8 mouse cellular contexts compared by ENCODE assay signal in the genomic region with DNA sequence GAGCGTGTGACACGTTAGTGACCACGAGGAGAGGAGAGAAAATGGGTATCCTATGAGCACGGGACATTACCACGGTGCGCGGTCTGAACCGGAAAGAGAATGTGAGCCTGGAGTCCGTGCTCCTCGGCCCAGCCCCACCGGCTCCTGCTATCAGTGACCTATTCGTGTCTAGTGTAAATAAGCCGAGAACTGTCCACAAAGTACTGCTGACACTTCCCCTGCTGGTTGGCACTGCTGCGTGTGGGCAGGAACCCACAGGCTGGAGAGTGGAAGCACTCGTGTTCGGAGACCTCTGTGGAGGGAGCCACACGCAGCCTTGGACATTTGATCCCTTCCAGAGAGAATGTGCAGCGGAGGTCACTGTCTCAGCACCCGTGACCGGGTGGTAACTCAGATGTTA. TPM values are rescaled to one million over a fixed set of nuclear protein-coding genes. Genes with fewer than 3 reads are reported as not detected.
DNase-seq lines count a peak whose midpoint lies in the region; ATAC-seq and TF ChIP-seq lines count a peak whose summit lies in the region.

A gene (plus strand): TSS at position 390 of the 400 bp plus-strand sequence.

- no peak within 1 kb of the TSS for H3K9ac ChIP-seq in forebrain, embryonic 15.5 days (replicated peaks)
- no peak within 1 kb of the TSS for H3K9ac ChIP-seq in hindbrain, embryonic 16.5 days (ENCODE audit: low read depth, low read length)
- no peak within 1 kb of the TSS for H3K9ac ChIP-seq in liver, embryonic 14.5 days (replicated peaks)

- WGBS in forebrain, embryonic 15.5 days: 93% methylated on average over 20 of the region's 20 CpGs
- WGBS in hindbrain, embryonic 16.5 days: 81% methylated on average over 20 of the region's 20 CpGs
- WGBS in liver, embryonic 14.5 days (ENCODE audit: insufficient replicate concordance): 55% methylated on average over 20 of the region's 20 CpGs

- no peaks in the 10 kb centered on the region for H3K36me3 ChIP-seq in forebrain, embryonic 15.5 days
- H3K36me3 ChIP-seq in hindbrain, embryonic 16.5 days (ENCODE audit: control insufficient read depth, insufficient read depth, low read length): no peaks in the 10 kb centered on the region
- H3K36me3 ChIP-seq in liver, embryonic 14.5 days (replicated peaks; ENCODE audit: control insufficient read depth, insufficient read depth, low read depth): no peaks in the 10 kb centered on the region

- no peak within 1 kb of the TSS for H3K4me3 ChIP-seq in forebrain, embryonic 15.5 days
- no peak within 1 kb of the TSS for H3K4me3 ChIP-seq in hindbrain, embryonic 16.5 days (ENCODE audit: low read length)
- H3K4me3 ChIP-seq in liver, embryonic 14.5 days (ENCODE audit: insufficient read depth in 1 of 2, low read depth in 2 of 2, low read length in 2 of 2): peak within 1 kb of the TSS in 1 of 2 experiments; percentile 5; a peak in 1 of 4 replicates

- no peaks in the 10 kb centered on the region for H3K9me3 ChIP-seq in forebrain, embryonic 15.5 days
- H3K9me3 ChIP-seq in hindbrain, embryonic 16.5 days (ENCODE audit: control insufficient read depth, low read length): no peaks in the 10 kb centered on the region
- H3K9me3 ChIP-seq in liver, embryonic 14.5 days (ENCODE audit: control insufficient read depth, low read length): no peaks in the 10 kb centered on the region

- DNase-seq in layer of hippocampus, postnatal 10 days (ENCODE audit: low spot score in 2 of 2): no peak
- DNase-seq in layer of hippocampus, adult 9-10 months (ENCODE audit: low spot score): no peak
- no peak for DNase-seq in liver, embryonic 14.5 days (ENCODE audit: low read depth in 3 of 3, low spot score in 3 of 3)
- no peak for DNase-seq in embryo, embryonic 10 days (ENCODE audit: low spot score)

- H3K4me2 ChIP-seq in forebrain, embryonic 15.5 days (replicated peaks): no peak within 1 kb of the TSS
- no peak within 1 kb of the TSS for H3K4me2 ChIP-seq in hindbrain, embryonic 16.5 days (ENCODE audit: low read length)
- no peak within 1 kb of the TSS; the same call in 1 of the 2 replicates for H3K4me2 ChIP-seq in liver, embryonic 14.5 days (ENCODE audit: low read depth)

- H3K4me1 ChIP-seq in forebrain, embryonic 15.5 days: no peaks in the 10 kb centered on the region
- H3K4me1 ChIP-seq in hindbrain, embryonic 16.5 days (ENCODE audit: control insufficient read depth, insufficient read depth, low read depth, low read length): no peaks in the 10 kb centered on the region
- H3K4me1 ChIP-seq in liver, embryonic 14.5 days (replicated peaks; ENCODE audit: control insufficient read depth in 2 of 2, insufficient read depth in 2 of 2, low read length in 1 of 2): 0 out of 4 replicates have a peak, but pooled peaks cover 0 to 2% of the 10 kb centered on the region in 2 experiments

- H3K27me3 ChIP-seq in forebrain, embryonic 15.5 days: no peaks in the 10 kb centered on the region
- H3K27me3 ChIP-seq in hindbrain, embryonic 16.5 days (replicated peaks; ENCODE audit: control insufficient read depth, insufficient read depth, low read length): no peaks in the 10 kb centered on the region
- no peaks in the 10 kb centered on the region for H3K27me3 ChIP-seq in liver, embryonic 14.5 days (ENCODE audit: control insufficient read depth, insufficient read depth, low read length)

- no peak for TF ChIP-seq CTCF in liver, embryonic 14.5 days (IDR thresholded peaks at IDR 0.05; ENCODE audit: low read depth)

- no peak within 1 kb of the TSS for H3K27ac ChIP-seq in forebrain, embryonic 15.5 days (replicated peaks)
- no peak within 1 kb of the TSS for H3K27ac ChIP-seq in hindbrain, embryonic 16.5 days (ENCODE audit: low read depth, low read length)
- H3K27ac ChIP-seq in liver, embryonic 14.5 days: no peak within 1 kb of the TSS

- ATAC-seq in forebrain, embryonic 15.5 days (replicated peaks): no peak
- no peak for ATAC-seq in hindbrain, embryonic 16.5 days
- ATAC-seq in liver, embryonic 14.5 days (ENCODE audit: insufficient read depth): peak; percentile 62
- ATAC-seq in monocyte, adult 5-6 weeks (replicated peaks; ENCODE audit: insufficient number of reproducible peaks, low FRiP score, low TSS enrichment, poor library complexity, severe bottlenecking): no peak
- no peak for ATAC-seq in granulocyte monocyte progenitor cell, adult 5-6 weeks (replicated peaks; ENCODE audit: poor library complexity, severe bottlenecking)

- TF ChIP-seq EP300 in liver, embryonic 14.5 days (IDR thresholded peaks at IDR 0.05; ENCODE audit: low read depth): no peak

RNA-seq across cellular contexts. Expression of the gene that starts here (rescaled TPM):
- 10 to 100 TPM; 10.5 to 11.8 TPM for total RNA-seq in layer of hippocampus, postnatal 10 days (2021)
- 11.9 and 13.6 TPM in 2 replicates for polyA plus RNA-seq in forebrain, embryonic 15.5 days (2015; fragmentation: Nextera tagmentation; extraction: Ambion mirVana)
- polyA plus RNA-seq in hindbrain, embryonic 16.5 days (2015; fragmentation: Nextera tagmentation; extraction: Ambion mirVana): 11.4 and 13.3 TPM in 2 replicates
- 2.1 and 2.5 TPM in 2 replicates for polyA plus RNA-seq in liver, embryonic 14.5 days (2012; rRNA removed)
- polyA plus RNA-seq in liver, embryonic 14.5 days (2014; fragmentation: Nextera tagmentation; extraction: Ambion mirVana): 7.1 and 9.0 TPM in 2 replicates
- total RNA-seq in monocyte, adult 5-6 weeks (2017): 0.85 to 4.8 TPM (median 0.95 TPM) in 3 replicates
- total RNA-seq in granulocyte monocyte progenitor cell, adult 5-6 weeks (2014; fragmentation: Nextera tagmentation): 2.1 and 2.6 TPM in 2 replicates
- total RNA-seq in granulocyte monocyte progenitor cell, adult 5-6 weeks (2017): 1.8 and 2.5 TPM in 2 replicates
